Mouse (Mus musculus) lung, adult 10 weeks (tissue): ENCODE measurements around the gene Zfp747. TPM values are rescaled to one million over a fixed set of nuclear protein-coding genes. Genes with fewer than 3 reads are reported as not detected.

Experiments used
- polyA plus RNA-seq: library from polyadenylated mRNA; stranded (reverse); fragments of 350-450 nt; fragmentation: Illumina TruSeq; extraction: RNeasy Lipid Tissue Mini Kit (QIAGEN cat#74804); gene quantifications from one replicate; pipeline ENCODE4 v1.2.3, GENCODE M21; 2014; ENCODE audit warnings: low read depth, low replicate concordance; ENCODE audit not compliant: insufficient read depth

Zfp747 gene
- 6.3 TPM for polyA plus RNA-seq

DNA sequence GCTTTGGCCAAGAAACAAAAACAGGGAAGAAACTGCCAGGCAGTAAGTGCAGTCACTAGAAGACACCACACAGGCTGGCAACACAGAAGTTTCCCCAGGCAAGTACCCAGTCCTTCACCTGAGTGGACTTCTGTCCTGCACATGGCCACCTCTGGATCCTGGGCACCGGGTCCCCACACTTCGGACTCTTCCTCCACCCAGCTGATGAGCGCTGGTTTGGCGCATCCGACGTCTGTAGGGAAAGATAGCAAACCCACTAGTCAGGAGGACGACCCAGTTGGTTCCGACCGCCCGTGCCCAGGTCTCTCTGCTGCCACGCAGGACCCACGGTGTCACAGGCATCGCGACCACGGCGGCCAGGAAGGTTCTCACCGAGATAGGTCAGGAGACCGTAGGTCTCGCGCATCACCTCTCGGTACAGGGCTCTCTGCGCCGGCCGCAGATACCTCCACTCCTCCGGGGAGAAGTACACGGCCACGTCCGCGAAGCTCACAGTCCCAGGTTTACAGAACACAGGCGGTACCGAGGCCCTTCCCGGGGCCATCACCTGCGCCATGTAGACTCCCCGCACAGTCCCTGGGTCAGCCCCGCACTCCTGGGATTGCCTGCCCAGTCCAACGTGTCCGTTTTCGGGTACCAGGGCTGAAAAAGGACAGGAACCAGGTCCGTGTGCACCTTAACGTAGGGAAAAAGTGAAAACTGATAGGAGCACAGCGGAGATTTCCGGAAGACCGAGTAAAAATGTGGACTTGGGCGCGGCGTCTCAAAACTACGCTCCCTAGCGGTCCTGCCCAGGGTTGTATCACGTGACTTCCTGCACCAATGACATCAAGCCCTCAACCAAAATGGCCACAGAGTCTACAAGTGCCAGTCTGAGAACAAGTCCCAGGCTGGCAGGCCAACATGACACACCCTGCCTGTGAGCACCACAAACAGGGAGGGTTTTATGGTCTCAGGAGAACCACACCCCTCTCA lies at the start of gene Zfp747:
TSS of gene Zfp747 (minus strand) at position 780 of the 975 bp plus-strand sequence.

DNA sequence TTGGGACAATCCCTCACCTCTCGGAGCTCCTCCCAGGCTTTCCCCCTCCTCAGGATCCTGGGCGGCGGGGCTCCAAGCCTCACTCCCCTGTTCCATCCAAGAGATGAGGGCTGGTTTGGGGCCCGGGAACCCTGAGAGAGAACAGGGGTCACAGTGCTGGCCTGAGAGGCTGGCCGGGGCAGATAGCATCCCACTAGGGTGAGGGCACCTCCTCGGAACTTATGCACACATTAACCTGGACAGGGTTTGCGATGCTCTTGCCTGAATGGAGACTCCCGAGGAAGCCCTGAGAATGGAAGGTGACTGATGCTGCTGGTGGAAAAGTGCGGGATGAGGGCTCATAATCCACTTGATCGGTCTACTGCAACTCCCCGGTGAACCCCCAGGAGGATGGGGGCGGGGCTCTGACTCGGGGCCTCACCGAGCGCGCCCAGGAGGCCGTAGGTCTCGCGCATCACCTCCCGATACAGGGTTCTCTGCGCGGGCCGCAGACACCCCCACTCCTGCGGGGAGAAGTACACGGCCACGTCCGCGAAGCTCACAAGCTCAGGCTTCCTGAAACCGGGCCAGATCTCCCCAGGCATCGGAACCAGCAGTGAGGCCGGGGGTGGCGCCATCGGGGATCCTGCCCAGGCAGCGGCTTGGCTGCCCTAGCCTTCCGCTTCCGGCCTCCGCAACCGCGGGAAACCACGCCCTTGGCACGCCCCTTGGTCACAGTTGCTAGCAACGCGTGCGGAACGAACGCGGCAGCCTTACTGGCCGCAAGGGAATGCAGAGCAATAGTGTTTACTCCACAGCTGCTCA lies 45.7 kb upstream of the Zfp747 start, which contains the start of gene Zfp688:
TSS of gene Zfp688 (minus strand) at position 681 of the 804 bp plus-strand sequence.

GRCm38 (mm10) chr7:127406002-127406987 lies 30.4 kb upstream of the Zfp747 start, which contains the start of gene Zfp764:
Gene Zfp764 (minus strand): TSS chr7:127406822.

GRCm38 (mm10) chr7:127393157-127393943 lies 17.5 kb upstream of the Zfp747 start, which contains the start of gene E430018J23Rik:
Gene E430018J23Rik (minus strand): TSS chr7:127393629.

GRCm38 (mm10) chr7:127386641-127387392 lies 11.0 kb upstream of the Zfp747 start, which contains the start of gene 9130019O22Rik:
Gene 9130019O22Rik (minus strand): TSS chr7:127387166.

DNA sequence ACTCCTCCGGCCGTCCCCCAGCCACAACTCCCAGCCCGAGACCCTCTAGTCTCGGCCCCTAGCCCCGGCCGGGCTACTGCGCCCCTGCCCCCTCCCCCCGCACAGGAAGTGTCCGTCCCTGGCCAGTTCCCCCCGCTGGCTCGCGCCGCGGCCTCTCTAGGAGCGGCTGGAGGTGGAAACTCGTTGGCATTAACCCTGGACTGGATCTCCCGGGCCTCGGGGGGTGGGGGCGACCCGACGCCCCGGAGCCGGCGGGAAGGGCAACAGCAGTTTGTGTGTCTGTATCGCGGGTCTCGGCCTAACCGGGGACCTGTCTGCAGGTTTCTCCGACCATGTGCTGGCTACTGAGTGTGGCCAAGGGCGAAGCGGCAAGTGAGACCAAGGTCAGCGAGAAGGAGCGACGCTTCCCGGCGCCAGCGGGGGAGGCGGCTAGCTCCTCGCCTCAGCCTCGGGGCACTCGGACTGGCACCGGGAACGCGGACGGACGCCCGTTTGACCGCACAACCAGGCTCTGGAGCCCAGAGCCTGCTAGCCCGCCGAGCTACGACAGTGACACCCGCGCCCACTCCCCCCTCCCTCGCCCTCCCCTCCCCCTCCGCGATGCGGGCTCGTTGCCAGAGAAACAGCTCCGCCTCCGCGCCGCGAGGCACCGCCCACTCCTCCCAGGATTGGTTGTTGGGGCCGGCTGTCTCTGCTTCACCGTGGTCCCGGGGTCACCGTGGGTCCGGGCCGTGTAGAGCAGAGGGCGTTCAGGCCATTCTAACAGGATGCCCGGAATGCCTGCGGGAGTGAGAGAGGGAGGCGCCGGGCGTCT lies 30.1 kb downstream of the Zfp747 start, which contains the start of gene Zfp768:
TSS of gene Zfp768 (minus strand) at position 78 of the 814 bp plus-strand sequence.

Other genes with a start within 250 kb of the Zfp747 start
- gene Spn, start 238.2 kb downstream of the Zfp747 start, polyA plus RNA-seq = 10.0 TPM
- gene Cd2bp2, start 180.0 kb downstream of the Zfp747 start, polyA plus RNA-seq = 33.6 TPM
- gene Tbc1d10b, start 167.6 kb downstream of the Zfp747 start, polyA plus RNA-seq = 16.9 TPM
- 4.2 TPM for gene Mylpf, start 167.2 kb downstream of the Zfp747 start, polyA plus RNA-seq
- gene Zfp553, start 143.0 kb downstream of the Zfp747 start, polyA plus RNA-seq = 5.6 TPM
- 23.5 TPM for gene Sept1, start 142.9 kb downstream of the Zfp747 start, polyA plus RNA-seq
- 10.4 TPM for gene Zfp771, start 131.8 kb downstream of the Zfp747 start, polyA plus RNA-seq
- gene Dctpp1, start 115.3 kb downstream of the Zfp747 start, polyA plus RNA-seq = 29.4 TPM
- gene Sephs2, start 102.0 kb downstream of the Zfp747 start, polyA plus RNA-seq = 23.5 TPM
- 12.3 TPM for gene Itgal, start 79.8 kb downstream of the Zfp747 start, polyA plus RNA-seq
- gene Zfp768, start 30.5 kb downstream of the Zfp747 start, polyA plus RNA-seq = 12.4 TPM
- gene 9130019O22Rik, start 11.1 kb upstream of the Zfp747 start, polyA plus RNA-seq = 2.7 TPM
- 3.5 TPM for gene E430018J23Rik, start 17.6 kb upstream of the Zfp747 start, polyA plus RNA-seq
- gene Zfp764, start 30.8 kb upstream of the Zfp747 start, polyA plus RNA-seq = 7.3 TPM
- gene Zfp688, start 46.0 kb upstream of the Zfp747 start, polyA plus RNA-seq = 11.8 TPM
- gene Zfp689, start 73.1 kb upstream of the Zfp747 start, polyA plus RNA-seq = 1.7 TPM
- gene Prr14, start 83.6 kb upstream of the Zfp747 start, polyA plus RNA-seq = 32.8 TPM
- 24.3 TPM for gene Fbrs, start 103.1 kb upstream of the Zfp747 start, polyA plus RNA-seq
- gene Srcap, start 135.9 kb upstream of the Zfp747 start, polyA plus RNA-seq = 1.8 TPM
- 11.9 TPM for gene Gm42715, start 143.5 kb upstream of the Zfp747 start, polyA plus RNA-seq
- not detected for gene Tmem265, start 185.3 kb upstream of the Zfp747 start, polyA plus RNA-seq
- gene Phkg2, start 197.3 kb upstream of the Zfp747 start, polyA plus RNA-seq = 29.0 TPM
- 20.2 TPM for gene Ccdc189, start 212.5 kb upstream of the Zfp747 start, polyA plus RNA-seq
- gene Rnf40, start 212.7 kb upstream of the Zfp747 start, polyA plus RNA-seq = 24.5 TPM
- gene Zfp629, start 239.7 kb upstream of the Zfp747 start, polyA plus RNA-seq = 5.9 TPM